Mouse (Mus musculus): ENCODE measurements at regions not wholly inside any gene's neighbourhood (a gene's known extent, or its start where the extent isn't known, plus 50 kb on each side); places are given as distances from the start of the nearest gene placed in this dataset.

DNA sequence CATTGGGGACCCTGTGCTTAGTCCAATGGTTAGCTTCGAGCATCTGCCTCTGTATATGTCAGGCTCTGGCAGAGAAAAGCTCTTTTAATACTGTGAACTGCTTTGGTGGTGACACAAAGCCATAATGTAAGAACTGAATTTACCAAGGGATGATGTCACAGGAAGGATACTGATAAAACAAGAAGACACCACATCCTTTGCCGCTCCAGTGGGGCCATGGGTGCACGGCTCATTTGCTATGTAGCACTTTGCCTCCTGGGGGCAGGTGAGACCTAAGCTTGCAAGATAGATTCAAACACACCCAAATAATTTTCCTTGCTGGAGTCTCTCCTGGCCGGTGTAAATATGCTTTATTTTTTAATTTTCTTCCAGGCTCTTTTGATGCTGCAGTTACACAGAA is 86.2 kb upstream of the Try4 start:
- no peak for TF ChIP-seq CTCF (conservative IDR thresholded peaks at IDR 0.05; ENCODE audit: insufficient read depth, insufficient read length, low read depth, low read length)
- no peak for TF ChIP-seq POLR2A (IDR thresholded peaks at IDR 0.05; ENCODE audit: low read depth, low read length)
